Mouse (Mus musculus) T-helper 1 cell (primary cell): ENCODE measurements at regions not wholly inside any gene's neighbourhood (a gene's known extent, or its start where the extent isn't known, plus 50 kb on each side); places are given as distances from the start of the nearest gene placed in this dataset.

Experiments used
- in situ Hi-C: fragments of 300-600 bp; cut with MboI, MseI; formaldehyde crosslinking; loops from one replicate; pipeline ENCODE4 v1.15.1; 2025; ENCODE audit warnings: high pct_unique_total_duplicates

- in situ Hi-C loops, result no loop called here
These were observed 370.5 kb upstream of the Slc7a11 start for GRCm38 (mm10) chr3:50813760-50814400.

DNA sequence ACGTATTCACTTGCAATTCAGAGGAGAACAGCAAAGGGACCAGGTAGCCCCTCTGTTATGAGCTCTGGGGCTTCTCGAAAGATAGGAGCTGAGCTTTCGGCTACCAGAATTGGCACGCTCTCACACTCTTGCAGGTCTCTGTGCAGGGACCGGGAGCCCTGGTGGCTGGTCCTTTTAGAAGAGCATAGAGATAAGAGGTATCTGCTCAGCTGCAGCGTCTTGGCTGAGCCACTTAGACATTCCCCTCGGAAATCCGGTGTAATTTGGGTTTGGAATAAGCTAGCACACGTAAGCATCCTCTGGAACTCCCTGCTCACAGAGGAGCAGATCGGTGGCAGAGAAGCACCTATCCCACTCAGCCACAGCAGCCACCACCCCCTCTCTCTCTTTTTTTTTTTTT lies 372.3 kb upstream of the Slc7a11 start:
- in situ Hi-C loops, result loop anchor here (5.0 kb wide), 1 partner anchor 58 kb away; no protein-coding TSS in a partner anchor

DNA sequence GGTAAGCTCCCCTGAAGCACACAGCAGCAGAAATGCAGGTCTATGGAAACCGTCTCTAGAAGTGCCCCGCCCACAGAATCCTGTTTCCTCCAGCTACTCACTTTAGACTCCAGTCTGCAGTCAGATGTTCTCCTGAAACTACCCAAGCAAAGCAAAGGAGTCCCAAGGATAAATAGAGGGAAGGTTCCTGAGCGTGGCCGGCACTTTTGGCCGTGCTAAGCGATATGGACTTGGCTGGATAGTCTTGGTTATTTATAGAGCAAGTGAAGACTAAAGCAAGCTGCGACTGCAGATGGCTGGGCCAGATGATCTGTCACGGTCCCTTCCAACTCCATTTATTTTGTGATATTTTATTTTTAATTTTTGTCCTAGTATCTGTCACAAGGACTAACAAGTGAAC lies 373.1 kb upstream of the Slc7a11 start:
- in situ Hi-C loops, result loop anchor here (5.0 kb wide), 1 partner anchor 59 kb away; no protein-coding TSS in a partner anchor

DNA sequence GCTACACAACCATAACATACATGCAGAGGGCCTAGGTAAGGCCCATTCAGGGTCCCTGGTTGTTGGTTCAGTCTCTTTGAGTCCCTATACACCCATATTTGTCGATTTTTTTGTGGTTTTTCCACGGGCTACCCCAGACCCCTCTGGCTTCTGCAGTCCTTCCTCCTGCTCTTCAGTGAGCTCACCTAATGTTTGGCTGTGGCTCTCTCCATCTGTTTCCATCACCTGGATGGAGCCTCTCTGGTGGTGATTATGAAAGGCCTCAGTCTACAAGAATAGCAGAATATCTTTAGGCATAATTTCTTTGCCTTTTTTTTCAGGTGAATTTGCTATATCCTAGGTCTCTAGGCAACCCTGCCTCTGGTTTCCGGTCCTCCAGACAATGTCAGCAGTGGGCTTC lies 373.9 kb upstream of the Slc7a11 start:
- in situ Hi-C loops, result loop anchor here (5.0 kb wide), 1 partner anchor 60 kb away; no protein-coding TSS in a partner anchor

DNA sequence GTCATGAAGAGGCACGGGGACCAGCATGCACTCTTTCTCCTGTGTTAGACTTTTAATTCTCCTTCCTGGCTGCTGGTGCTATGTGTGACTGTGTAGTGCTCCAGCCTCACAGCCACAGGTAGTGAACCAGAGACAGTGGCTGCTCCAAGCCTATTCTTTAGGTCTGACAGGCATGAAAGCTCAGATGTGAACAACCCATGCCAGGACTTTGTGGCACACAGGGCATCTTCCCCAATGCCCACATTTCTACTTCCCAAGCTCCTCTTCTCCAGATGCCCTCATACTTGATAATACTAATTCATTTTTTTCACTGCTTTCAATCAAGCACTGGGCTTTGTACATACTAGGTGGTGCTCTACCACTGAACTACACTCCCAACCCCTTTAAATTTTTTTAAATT lies 377.4 kb upstream of the Slc7a11 start:
- in situ Hi-C loops, result loop anchor here (10.0 kb wide), 1 partner anchor 986 kb away; no protein-coding TSS in a partner anchor

DNA sequence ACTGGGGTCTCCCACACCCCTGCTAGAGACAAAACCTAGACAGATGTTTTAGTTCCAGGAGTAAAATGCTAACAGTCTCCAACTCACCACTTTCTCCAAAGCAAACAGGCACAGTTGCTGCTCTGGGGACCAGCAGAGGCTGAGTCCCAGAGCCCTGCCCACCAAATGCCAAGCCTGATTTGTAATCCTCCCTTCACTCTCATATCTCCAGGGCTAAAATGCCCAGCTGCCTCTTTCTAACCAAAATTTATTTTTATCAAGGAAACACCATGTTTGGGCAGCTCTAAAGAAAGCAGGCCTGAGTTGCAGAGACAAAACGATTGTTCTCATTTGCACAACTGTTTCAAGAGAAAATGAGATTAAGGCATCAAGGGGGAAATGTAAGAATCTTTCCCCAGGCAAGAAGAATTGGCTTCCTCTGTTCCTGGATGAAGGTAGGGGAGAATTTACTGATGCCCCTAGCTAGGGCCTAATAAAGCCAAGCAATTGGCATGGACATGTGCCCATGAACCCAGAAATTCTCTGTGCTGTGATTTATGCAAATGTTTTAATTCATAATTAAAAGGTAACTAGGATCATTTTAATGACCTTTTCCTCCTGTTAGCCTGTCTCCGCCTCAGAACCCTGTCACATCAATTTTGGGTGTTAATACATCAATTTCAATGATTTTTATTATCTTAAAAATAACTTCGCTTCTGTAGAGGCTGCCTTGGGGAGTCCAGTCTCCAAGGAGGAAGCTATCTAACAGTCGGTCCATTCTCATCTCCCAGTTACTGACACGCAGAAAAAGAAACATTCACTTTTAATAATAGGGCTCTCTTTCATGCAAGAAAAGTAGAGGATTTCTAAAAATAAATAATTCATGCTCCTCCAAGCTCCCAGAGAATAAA lies 382.4 kb upstream of the Slc7a11 start:
- in situ Hi-C loops, result loop anchor here (10.0 to 25.0 kb wide), 2 partner anchors 991 to 1012 kb away; no protein-coding TSS in a partner anchor

DNA sequence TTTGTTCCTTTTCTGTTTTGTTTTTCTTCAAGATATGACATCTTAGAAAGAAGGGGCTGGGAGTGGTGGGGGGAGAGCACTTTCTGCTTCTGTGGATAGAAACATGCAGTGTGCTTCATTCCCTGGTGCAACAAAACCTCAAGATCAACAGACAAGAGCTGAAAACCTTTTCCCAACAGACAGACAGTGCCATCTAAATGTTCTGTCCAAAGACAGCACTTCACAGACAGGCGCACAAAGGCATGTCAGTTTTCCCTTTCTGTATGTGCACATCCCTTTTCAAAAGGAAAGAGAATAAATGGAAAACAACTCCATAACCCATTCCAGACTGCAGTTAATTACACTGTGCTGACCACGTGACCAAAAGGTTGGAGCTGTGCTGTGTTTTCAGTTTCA lies 383.0 kb upstream of the Slc7a11 start:
- in situ Hi-C loops, result loop anchor here (10.0 to 25.0 kb wide), 2 partner anchors 992 to 1011 kb away; no protein-coding TSS in a partner anchor

GRCm38 (mm10) chr3:50829211-50829610 lies 385.8 kb upstream of the Slc7a11 start:
- in situ Hi-C loops, result loop anchor here (10.0 to 25.0 kb wide), 2 partner anchors 994 to 1008 kb away; no protein-coding TSS in a partner anchor

- in situ Hi-C loops, result loop anchor here (25.0 kb wide), 1 partner anchor 1007 kb away; no protein-coding TSS in a partner anchor
These were observed 387.0 kb upstream of the Slc7a11 start for GRCm38 (mm10) chr3:50830446-50830845.

DNA sequence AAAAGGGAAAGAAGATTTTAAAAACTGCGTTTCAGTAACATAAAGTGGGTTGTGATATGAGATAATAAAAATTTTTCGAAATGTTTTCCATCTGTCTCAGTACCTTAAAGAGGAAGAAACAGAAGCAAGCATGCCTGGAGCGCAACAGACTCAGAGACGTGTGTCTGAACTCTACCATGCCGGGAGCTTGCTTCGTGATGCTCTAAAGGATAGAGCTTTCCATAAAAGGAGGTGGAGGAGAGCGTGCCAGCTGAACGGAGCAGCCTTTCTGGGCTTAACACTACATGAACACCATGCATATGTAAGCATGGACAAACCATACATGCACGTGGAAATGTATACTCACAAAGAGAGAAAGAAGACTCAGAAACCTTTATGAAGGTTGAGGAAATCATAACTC lies 387.5 kb upstream of the Slc7a11 start:
- in situ Hi-C loops, result loop anchor here (25.0 kb wide), 1 partner anchor 1006 kb away; no protein-coding TSS in a partner anchor

DNA sequence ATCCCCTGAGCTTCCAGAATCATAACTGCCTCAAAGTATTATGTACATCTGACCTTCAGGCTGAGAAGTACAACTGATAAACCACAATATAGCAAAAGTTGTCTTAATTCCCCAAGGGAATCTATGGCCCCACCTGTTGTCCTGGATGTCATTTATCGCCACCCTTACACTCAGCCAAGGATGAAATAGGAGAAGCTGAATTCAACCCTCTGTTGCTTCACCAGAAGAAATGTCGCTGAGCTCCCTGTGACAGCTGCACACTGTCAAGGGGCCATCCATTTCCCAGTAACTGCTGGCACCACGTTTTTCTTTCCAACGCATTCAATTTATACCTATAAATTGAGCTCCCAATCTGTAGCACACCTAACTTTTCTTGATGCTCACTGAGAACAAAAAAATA lies 382.0 kb upstream of the Noct start:
- in situ Hi-C loops, result loop anchor here (25.0 kb wide), 1 partner anchor 995 kb away; no protein-coding TSS in a partner anchor

DNA sequence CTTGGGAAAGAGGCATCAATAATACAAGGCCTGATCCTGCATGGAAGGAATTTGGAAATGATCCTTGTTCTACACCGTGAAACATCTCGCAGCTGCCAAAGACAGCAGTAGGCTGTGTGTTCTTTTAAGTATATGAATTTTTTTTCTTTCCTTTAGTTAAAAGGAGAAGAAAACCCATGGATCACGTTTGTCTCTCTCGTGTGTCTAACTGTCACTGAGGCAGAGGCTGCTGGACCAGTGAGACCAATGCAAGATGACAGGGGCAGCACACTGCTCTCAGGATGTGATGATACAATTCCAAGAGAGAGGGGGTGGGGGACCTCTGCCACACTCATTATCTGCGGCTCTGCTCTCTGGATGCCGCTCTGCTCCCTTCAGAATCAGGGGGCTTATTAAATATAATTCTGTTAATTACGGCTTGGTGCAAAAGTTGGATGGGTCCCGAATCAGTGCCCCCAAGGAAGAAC lies 379.4 kb upstream of the Noct start:
- in situ Hi-C loops, result loop anchor here (25.0 kb wide), 1 partner anchor 992 kb away; no protein-coding TSS in a partner anchor

GRCm38 (mm10) chr3:50845311-50845710 lies 378.9 kb upstream of the Noct start:
- in situ Hi-C loops, result loop anchor here (25.0 kb wide), 1 partner anchor 992 kb away; no protein-coding TSS in a partner anchor

DNA sequence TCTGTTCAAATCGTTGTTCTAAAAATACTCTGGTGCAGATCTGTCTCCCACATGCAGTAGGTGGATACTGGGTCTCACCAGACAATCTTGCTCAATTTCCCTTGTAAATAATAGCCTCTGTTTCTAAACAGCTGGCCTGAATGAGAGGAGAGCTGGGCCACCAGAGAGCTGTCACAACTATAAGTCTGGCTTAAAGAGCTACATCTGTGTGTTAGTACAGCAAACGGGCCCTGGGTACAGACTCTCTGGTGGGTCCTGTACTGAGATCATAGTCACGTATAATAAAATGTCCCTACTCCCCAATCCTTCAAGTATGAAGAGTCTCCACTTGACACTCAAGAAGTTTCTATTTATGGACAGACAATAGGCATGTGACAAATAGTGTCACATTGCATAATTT lies 375.7 kb upstream of the Noct start:
- in situ Hi-C loops, result loop anchor here (25.0 kb wide), 1 partner anchor 989 kb away; no protein-coding TSS in a partner anchor

GRCm38 (mm10) chr3:50851083-50851637 lies 373.1 kb upstream of the Noct start:
- in situ Hi-C loops, result no loop called here

DNA sequence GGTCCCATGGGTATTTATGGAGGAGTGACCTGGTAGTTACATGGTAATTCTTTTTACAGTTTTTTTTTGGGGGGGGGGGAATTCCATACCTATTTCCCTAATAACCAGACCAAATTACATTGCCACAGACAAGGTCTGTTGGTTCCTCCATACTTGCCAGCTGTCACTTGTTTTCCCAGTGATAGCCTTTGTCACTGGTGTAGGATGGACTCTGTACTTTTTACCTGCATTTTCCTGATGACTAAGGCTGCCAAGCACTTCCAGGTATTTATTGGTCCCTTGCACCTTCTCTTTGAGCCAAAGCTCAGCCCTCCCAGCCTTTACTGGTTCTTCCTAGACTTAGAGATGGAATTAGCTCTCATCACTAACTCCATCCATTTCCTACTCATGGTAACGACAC lies 357.1 kb upstream of the Noct start:
- in situ Hi-C loops, result no loop called here

GRCm38 (mm10) chr3:50869211-50869610 lies 355.0 kb upstream of the Noct start:
- in situ Hi-C loops, result no loop called here

GRCm38 (mm10) chr3:50879050-50879449 lies 345.2 kb upstream of the Noct start:
- in situ Hi-C loops, result no loop called here

- in situ Hi-C loops, result no loop called here
These were observed 344.7 kb upstream of the Noct start for GRCm38 (mm10) chr3:50879595-50879994.

GRCm38 (mm10) chr3:50881437-50882248 lies 342.6 kb upstream of the Noct start:
- in situ Hi-C loops, result no loop called here

DNA sequence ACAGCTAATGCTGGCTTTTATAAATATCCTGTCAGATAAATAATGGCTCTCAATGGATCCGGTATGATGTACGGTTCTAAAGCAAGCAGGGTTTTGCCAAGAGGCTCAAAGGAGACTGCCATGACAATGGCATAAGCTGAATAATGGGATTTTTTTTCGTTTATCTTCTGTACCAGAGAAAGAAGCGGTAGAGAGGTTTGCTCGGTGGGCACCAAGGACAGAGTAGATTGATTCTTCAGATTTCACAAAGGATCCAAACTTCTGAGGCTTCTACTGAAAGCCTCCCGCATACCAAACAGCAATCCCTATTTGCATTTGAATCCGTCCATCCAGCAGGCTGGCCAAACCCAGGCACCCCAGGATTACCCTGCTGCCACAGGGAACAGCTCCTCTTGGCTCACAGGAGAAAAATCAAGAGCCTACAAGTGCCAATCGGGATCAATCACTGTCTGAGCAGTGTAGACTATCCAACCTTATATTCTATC lies 342.0 kb upstream of the Noct start:
- in situ Hi-C loops, result no loop called here
